Mouse (Mus musculus): Measurements from ENCODE around the gene Olfr893.
"Not testable (repeated sequence)": the region's sequence is repeated elsewhere in the genome, so short reads cannot be mapped to it uniquely, and the experiment has no call there.

Gene Olfr893

GRCm38 (mm10) chr9:38208065-38208464 lies at the start of gene Olfr893:
TSS of gene Olfr893 (plus strand) at chr9:38208365.
- DNase-seq: no peak

GRCm38 (mm10) chr9:38168341-38168740 lies 39.8 kb upstream of the Olfr893 start:
- DNase-seq: not testable (repeated sequence)

- DNase-seq: no peak
Observed at GRCm38 (mm10) chr9:38180721-38181120, 27.4 kb upstream of the Olfr893 start, which contains the start of gene Olfr891. TSS of gene Olfr891 (minus strand) at chr9:38180821.

GRCm38 (mm10) chr9:38217755-38218154 lies 9.6 kb downstream of the Olfr893 start, which contains the start of gene Olfr894:
TSS of gene Olfr894 (plus strand) at chr9:38218055.
- DNase-seq: no peak

GRCm38 (mm10) chr9:38252474-38252873 lies 44.3 kb downstream of the Olfr893 start, which contains the start of gene Olfr143:
TSS of gene Olfr143 (plus strand) at chr9:38252774.
- DNase-seq: no peak
